Mouse (Mus musculus) lung, postnatal 0 days (tissue): ENCODE measurements around the gene Snrpa. TPM values are rescaled to one million over a fixed set of nuclear protein-coding genes. Genes with fewer than 3 reads are reported as not detected.

Experiments
- ATAC-seq: fragments of 200-750 bp; cut with Nextera tagmentation; 2 replicates; pipeline ENCODE4 v1.8.0; 2017; ENCODE audit warnings: moderate library complexity
- DNase-seq: peaks from one replicate; pipeline ENCODE4 v3.0.0-alpha.2; 2016; ENCODE audit warnings: low spot score
- H3K27ac ChIP-seq: fragments of 300-500 bp; sonication (generic); 2 replicates; pipeline ENCODE4 v1.5.1; 2014; ENCODE audit warnings: antibody characterized with exemption, mild to moderate bottlenecking, low read length, mixed read lengths
- H3K27me3 ChIP-seq: fragments of 300-500 bp; sonication (generic); replicated peaks from 2 replicates; pipeline ENCODE4 v1.6.1; 2014; ENCODE audit warnings: low read length, mixed read lengths; ENCODE audit not compliant: insufficient read depth
- H3K36me3 ChIP-seq: fragments of 300-500 bp; sonication (generic); 2 replicates; pipeline ENCODE4 v1.6.1; 2014; ENCODE audit warnings: low read length, mixed read lengths; ENCODE audit not compliant: insufficient read depth
- H3K4me1 ChIP-seq: fragments of 300-500 bp; sonication (generic); 2 replicates; pipeline ENCODE4 v1.6.1; 2014; ENCODE audit warnings: antibody characterized with exemption, low read depth, low read length, mixed read lengths; ENCODE audit not compliant: insufficient read depth
- H3K4me2 ChIP-seq: fragments of 300-500 bp; sonication (generic); replicated peaks from 2 replicates; pipeline ENCODE4 v1.6.1; 2014; ENCODE audit warnings: low read depth, mild to moderate bottlenecking, low read length, moderate library complexity, mixed read lengths
- H3K4me3 ChIP-seq: fragments of 300-500 bp; sonication (generic); 2 replicates; pipeline ENCODE4 v1.5.1; 2014; ENCODE audit warnings: low read depth, low read length
- H3K9ac ChIP-seq: fragments of 300-500 bp; sonication (generic); replicated peaks from 2 replicates; pipeline ENCODE4 v1.6.1; 2014; ENCODE audit warnings: low read depth, mild to moderate bottlenecking
- H3K9me3 ChIP-seq: fragments of 300-500 bp; sonication (generic); 2 replicates; pipeline ENCODE4 v1.6.1; 2016; ENCODE audit warnings: low read length, mixed read lengths
- CTCF ChIP-seq: IDR thresholded peaks from 2 replicates; pipeline ENCODE4 v1.5.1; 2016; ENCODE audit warnings: antibody characterized with exemption, mild to moderate bottlenecking
- EP300 ChIP-seq: IDR thresholded peaks from 2 replicates; pipeline ENCODE4 v1.6.1; 2016; ENCODE audit warnings: antibody characterized with exemption, mild to moderate bottlenecking, control low read depth
- WGBS: fragments of 180-500 bp; shearing (Covaris S2); extraction: QIAGEN DNeasy Blood & Tissue Kit; methylation state at CpG from one replicate; pipeline ENCODE4 v1.1.7; 2014; 5-methylcytosine and 5-hydroxymethylcytosine counted together
- polyA plus RNA-seq: library from polyadenylated mRNA; unstranded; fragments of >200 nt; fragmentation: Nextera tagmentation; extraction: Ambion mirVana; gene quantifications from 2 replicates; pipeline ENCODE4 v1.2.1, GENCODE M21; 2015

Gene Snrpa
- polyA plus RNA-seq, 1 experiment from 2014 or later = 75.8 TPM

- Histone ChIP-seq H3K27ac (no peak overlapping the region), H3K4me3 (no peak overlapping the region), H3K9me3 (no peaks in the 10 kb centered on the region), H3K36me3 (peaks cover 29% of the 10 kb centered on the region), H3K27me3 (no peaks in the 10 kb centered on the region), H3K9ac (no peak overlapping the region), H3K4me1 (no peaks in the 10 kb centered on the region; the same call in 1 of the 2 replicates), H3K4me2 (no peak overlapping the region)
- DNase-seq = no peak
- TF ChIP-seq EP300 (no peak), CTCF (no peak)
- ATAC-seq = no peak
- 83% methylated on average over 7 of the region's 7 CpGs for WGBS
Measured at GRCm38 (mm10) chr7:27218586-27218985, 22.5 kb upstream of the Snrpa start.

GRCm38 (mm10) chr7:27212626-27213025 is 16.6 kb upstream of the Snrpa start:
- H3K36me3 ChIP-seq = peaks cover 55% of the 10 kb centered on the region; the same call in 1 of the 2 replicates
- no peaks in the 10 kb centered on the region for H3K9me3 ChIP-seq
- H3K27me3 ChIP-seq = no peaks in the 10 kb centered on the region
- H3K4me3 ChIP-seq = no peak overlapping the region
- no peak for DNase-seq
- H3K4me2 ChIP-seq = no peak overlapping the region
- no peak overlapping the region for H3K9ac ChIP-seq
- WGBS = 76% methylated on average over 2 of the region's 2 CpGs
- ATAC-seq = no peak
- H3K27ac ChIP-seq = no peak overlapping the region
- no peak for TF ChIP-seq CTCF
- no peak for TF ChIP-seq EP300
- no peaks in the 10 kb centered on the region for H3K4me1 ChIP-seq

GRCm38 (mm10) chr7:27203730-27204449 is 7.8 kb upstream of the Snrpa start:
- H3K27me3 ChIP-seq = no peaks in the 10 kb centered on the region
- no peaks in the 10 kb centered on the region for H3K9me3 ChIP-seq
- TF ChIP-seq CTCF = no peak
- TF ChIP-seq EP300 = no peak
- no peak for ATAC-seq
- no peak overlapping the region for H3K9ac ChIP-seq
- H3K36me3 ChIP-seq = peaks cover 12% of the 10 kb centered on the region; the same call in 1 of the 2 replicates
- no peak overlapping the region for H3K4me3 ChIP-seq
- no peak overlapping the region for H3K4me2 ChIP-seq
- H3K4me1 ChIP-seq = no peaks in the 10 kb centered on the region
- H3K27ac ChIP-seq = no peak overlapping the region
- WGBS = 93% methylated on average over 8 of the region's 8 CpGs
- no peak for DNase-seq

- H3K27ac ChIP-seq = no peak overlapping the region
- no peak for ATAC-seq
- H3K27me3 ChIP-seq = no peaks in the 10 kb centered on the region
- WGBS = 91% methylated on average over 8 of the region's 8 CpGs
- no peak overlapping the region for H3K9ac ChIP-seq
- H3K4me2 ChIP-seq = no peak overlapping the region
- no peaks in the 10 kb centered on the region for H3K36me3 ChIP-seq
- H3K4me3 ChIP-seq = no peak overlapping the region
- 0 out of 2 replicates have a peak, but pooled peaks cover 8% of the 10 kb centered on the region for H3K4me1 ChIP-seq
- DNase-seq = no peak
- TF ChIP-seq CTCF = no peak
- TF ChIP-seq EP300 = no peak
- H3K9me3 ChIP-seq = no peaks in the 10 kb centered on the region
Measured at GRCm38 (mm10) chr7:27198779-27199178, 2.7 kb upstream of the Snrpa start.

- Histone ChIP-seq H3K9me3 (no peaks in the 10 kb centered on the region), H3K27ac (no peak overlapping the region), H3K4me2 (no peak overlapping the region), H3K27me3 (no peaks in the 10 kb centered on the region), H3K4me3 (no peak overlapping the region), H3K9ac (no peak overlapping the region), H3K36me3 (peaks cover 2% of the 10 kb centered on the region; the same call in 1 of the 2 replicates), H3K4me1 (0 out of 2 replicates have a peak, but pooled peaks cover 8% of the 10 kb centered on the region)
- no peak for ATAC-seq
- no peak for DNase-seq
- TF ChIP-seq EP300 = no peak
- TF ChIP-seq CTCF = no peak
Measured at GRCm38 (mm10) chr7:27198355-27198754, 2.3 kb upstream of the Snrpa start.

- Histone ChIP-seq H3K27me3 (no peaks in the 10 kb centered on the region), H3K36me3 (peaks cover 4% of the 10 kb centered on the region; the same call in 1 of the 2 replicates), H3K9me3 (no peaks in the 10 kb centered on the region), H3K27ac (no peak overlapping the region), H3K9ac (no peak overlapping the region), H3K4me3 (no peak overlapping the region), H3K4me2 (no peak overlapping the region), H3K4me1 (0 out of 2 replicates have a peak, but pooled peaks cover 8% of the 10 kb centered on the region)
- ATAC-seq (no peak), DNase-seq (no peak)
- WGBS = 91% methylated on average over 8 of the region's 8 CpGs
- TF ChIP-seq EP300 = no peak
- no peak for TF ChIP-seq CTCF
Measured at GRCm38 (mm10) chr7:27197634-27198033, 1.6 kb upstream of the Snrpa start.
